Mouse (Mus musculus) common myeloid progenitor, adult 5-6 weeks (primary cell): ENCODE measurements around the gene Stx16. TPM values are rescaled to one million over a fixed set of nuclear protein-coding genes. Genes with fewer than 3 reads are reported as not detected.

Experiments
- ATAC-seq: replicated peaks from 2 replicates; pipeline ENCODE4 v1.8.0; 2016; ENCODE audit warnings: low read depth, mild to moderate bottlenecking, moderate TSS enrichment, inconsistent platforms; ENCODE audit not compliant: poor library complexity, severe bottlenecking
- total RNA-seq: library from RNA; stranded (forward); fragments of 200-1000, 187-1606 nt; gene quantifications from 2 replicates; pipeline ENCODE4 v1.2.3, GENCODE M21; 2017

Gene Stx16
- total RNA-seq, 1 experiment from 2014 or later: 35.0 TPM

DNA sequence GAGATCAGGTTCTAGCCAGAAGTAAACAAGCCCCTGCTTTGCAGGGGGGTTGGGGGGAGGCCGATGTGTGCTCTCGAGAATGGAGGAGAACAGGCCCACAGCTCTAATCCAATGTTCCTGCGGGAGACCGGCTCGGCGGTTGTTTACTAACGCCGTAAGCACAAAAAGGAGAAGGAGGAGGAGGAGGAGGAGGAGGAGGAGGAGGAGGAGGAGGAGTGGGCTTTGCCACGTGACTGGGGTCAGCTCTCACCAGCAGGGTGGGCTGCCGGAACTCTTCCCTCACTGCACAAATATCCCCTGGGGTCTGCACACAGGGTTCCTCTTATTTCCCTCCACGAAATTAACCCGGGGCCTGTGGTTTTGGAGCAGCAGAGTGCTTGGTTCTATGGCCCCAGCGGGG is 1.5 kb upstream of the Stx16 start:
- no peak for ATAC-seq

DNA sequence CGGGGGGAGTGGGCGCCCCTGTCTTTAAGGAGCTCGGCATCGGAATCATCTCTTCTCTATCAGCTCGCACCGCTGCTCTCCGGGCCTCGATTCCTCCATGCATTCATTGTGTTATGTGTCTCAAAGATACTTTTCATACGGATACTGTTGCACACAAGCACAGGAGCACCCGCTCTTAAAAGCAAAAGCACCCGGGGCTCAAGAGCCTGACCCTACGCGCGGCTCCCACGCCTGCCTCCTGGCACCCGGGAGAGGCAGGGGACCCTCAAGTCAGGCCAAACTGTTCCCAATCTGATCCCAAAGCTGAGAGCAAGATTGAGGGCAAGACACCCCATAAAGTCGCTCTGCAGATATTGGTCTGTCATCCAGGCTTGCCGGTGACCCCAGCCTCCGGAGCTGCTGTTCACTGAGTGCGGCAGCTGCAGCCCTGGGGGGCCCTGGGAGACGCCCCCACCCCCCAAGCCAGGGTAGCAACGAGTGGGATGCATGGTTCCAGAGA is 987 bp upstream of the Stx16 start:
- ATAC-seq: no peak

DNA sequence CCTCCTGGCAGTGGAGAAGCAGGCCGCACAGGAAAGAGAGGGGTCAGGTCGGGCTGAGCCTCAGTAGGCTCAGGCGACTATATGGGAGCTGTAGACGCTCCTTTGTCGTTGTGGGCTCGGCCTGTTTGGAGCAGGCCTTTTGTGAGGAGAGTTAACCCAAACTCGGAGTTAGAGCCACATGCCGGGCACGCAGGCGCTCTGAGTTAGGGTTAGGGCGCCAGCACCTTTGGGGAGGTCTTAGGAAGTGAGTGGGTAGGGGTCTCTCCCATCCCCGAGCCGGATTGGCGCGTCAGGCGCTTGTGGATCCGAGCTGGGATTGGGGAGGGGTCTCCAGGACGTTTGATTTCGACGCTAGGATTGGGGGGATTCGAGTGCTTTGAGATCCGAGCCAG is 321 bp downstream of the Stx16 start:
- peak; percentile 41 for ATAC-seq

DNA sequence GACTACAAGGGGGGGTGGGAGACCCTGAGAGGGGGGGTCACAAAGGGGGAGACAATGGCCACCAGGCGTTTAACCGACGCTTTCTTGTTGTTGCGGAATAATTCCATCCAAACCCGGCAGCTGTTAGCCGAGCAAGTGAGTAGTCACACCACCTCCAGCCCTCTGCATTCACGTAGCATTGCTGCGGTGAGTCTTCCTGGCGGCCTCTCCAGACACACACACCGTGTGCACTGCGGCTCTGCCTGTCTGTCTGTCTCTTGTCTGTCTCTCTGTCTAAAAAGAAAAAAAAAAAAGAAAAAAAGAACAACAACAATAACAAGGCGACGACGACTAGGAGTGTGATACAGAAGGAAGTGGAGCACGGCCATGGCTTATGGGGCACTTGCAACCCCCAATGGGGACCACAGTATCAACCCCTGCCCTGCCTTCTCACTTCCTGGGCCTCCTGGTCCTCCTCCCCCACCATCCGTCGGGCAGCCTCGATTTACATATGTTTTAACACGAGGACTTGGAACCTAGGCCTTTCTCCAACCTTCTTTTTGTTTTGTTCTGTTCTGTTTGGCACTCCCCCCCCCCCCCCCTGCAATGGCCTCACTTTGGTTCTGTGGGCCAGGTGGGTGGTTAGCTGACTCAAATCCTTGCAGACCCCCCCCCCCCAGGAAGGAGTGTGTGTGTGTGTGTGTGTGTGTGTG is 1.0 kb downstream of the Stx16 start:
- peak; percentile 43 for ATAC-seq

DNA sequence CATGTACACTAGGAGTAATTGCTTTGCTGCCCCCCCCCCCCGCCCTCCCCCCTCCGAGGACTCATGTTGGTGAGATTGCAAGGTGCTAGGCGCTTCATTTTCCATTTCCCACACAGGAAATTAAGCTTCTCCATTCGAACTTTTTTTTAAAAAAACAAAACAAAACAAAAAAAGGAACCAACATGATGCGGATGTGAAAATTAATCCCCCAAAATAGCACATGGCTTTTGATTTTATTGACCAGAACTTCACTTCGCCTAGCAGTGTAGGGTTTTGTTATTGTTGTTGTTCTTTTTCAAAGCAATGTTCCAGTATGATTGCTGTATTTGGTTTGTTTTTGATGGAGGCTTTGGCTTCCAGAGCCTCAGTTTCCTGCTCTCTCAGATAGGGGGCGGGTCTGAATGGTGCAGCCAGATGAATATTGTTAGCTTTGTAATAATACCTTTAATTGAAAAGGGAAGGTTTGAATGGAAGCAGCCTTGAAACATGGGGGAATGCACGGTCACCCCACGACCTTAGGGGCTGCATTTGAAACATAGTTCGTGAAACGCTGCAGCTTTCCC is 1.7 kb downstream of the Stx16 start:
- ATAC-seq: no peak

DNA sequence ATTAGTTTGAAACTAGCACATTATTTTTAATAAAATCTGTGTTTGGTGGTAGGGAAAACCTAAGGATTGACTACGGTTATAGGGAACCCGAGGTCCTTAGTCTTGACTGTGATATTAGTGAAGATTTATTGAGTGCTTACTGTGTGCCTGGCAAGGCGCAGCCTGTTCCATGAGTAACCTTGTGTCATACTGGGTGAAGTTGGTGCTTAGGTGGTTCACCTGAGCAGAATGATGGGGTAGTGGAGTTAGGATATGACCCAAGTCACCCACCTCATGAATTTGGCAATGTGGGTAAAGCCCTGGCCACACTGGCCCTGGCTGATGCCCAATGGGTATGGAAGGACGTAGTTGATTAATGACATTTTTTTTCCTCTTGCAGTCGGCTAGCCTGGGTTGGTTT is 5.7 kb downstream of the Stx16 start:
- no peak for ATAC-seq

DNA sequence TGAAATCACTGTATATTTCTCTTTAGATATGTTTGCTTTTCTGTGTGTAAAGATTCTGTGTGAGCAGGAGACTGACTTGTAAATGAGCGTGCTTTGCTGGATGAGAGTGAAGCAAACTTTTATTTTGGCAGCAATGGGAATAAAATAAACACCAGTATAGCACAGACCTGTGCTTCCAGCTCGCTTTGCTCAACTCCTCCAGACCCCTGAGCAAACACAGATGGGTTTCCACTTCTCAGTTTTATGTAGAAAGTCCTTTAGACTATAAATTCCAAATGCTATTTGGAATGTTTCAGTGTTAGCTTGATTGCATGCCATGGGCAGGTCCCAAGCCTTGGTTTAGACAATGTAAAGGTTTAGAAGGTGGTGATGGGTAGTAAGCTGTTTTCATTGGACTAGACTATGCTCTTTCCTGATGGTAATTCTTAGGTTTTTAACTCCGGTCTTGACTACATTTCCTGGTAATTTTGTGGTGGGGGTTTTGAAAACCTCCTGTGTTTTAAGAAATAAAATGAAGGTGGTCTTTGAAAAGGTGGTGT is 6.3 kb downstream of the Stx16 start:
- no peak for ATAC-seq

DNA sequence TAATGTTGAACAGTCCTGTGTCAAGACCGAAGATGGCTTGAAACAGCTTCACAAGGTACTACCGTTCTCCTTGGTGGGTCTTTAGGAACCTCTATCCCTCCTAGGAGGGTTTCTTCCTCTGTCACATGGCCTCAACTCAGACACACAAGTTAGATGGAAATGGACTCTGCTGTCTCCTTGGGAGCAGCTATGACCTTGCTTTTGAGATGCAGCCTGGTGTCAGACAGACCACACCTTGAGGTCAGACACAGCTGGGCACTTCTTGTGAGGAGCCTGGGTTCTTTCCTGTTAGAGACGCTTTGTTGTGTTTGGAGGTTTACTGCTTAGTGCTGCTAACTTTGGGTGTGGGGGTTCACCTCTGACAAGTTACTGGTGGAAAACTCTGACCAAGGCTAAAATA is 19.0 kb downstream of the Stx16 start:
- no peak for ATAC-seq

DNA sequence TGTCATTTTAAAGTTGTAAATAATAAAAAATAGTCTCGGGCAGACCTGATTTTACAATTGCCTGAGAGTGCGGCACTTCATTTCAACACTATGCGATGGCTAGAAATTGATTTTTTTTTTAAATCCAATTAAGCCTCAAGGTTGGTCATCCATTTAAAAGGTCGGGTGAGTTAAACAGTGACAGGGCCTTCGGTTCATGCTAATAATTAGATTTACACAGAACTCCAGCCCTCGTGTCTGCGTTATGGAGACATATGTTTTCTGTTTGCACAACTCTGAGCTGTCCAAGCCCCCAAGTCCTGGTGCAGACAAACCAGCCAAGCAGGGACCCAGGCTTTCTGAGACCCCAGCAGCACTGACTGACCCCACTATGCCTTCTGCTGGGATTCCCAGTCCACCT is 26.3 kb downstream of the Stx16 start:
- no peak for ATAC-seq

DNA sequence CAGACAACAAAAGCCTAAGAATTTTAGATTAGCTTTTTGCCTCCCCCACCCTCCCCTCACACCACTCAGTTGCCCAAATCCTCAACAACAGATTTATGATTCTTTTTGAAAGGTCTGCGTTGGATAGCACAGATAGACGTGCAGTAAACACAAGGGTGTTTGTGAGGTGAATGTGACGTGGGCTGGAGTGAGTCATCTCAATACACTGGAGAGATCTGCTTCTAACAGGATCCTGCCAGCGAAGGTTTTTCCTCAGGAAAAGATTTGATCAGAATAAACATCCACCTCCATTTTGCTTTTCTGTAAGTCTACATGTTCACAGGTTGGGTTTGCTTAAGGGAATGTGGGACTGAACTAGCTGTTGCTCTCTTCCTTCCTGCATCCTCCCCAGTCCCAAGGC is 27.4 kb downstream of the Stx16 start:
- no peak for ATAC-seq

DNA sequence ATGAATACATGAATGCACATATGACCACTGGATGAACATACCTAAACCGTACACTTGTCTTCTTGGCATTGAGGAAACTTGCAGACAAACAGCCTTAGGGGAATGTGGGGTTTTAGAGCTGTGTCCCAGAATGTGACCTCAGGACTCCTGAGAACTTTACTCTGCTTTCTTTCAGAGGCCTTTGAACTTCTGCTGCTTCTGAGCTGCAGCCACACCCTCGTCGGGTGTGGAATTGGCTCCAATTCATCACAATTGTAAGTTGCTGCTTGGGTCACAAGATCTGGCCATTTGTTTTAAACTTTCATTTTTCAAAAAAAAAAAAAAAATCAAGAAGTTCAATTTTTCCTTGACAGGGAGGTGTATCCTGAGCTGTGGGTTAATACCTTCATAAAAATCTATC is 31.3 kb downstream of the Stx16 start:
- ATAC-seq: no peak

DNA sequence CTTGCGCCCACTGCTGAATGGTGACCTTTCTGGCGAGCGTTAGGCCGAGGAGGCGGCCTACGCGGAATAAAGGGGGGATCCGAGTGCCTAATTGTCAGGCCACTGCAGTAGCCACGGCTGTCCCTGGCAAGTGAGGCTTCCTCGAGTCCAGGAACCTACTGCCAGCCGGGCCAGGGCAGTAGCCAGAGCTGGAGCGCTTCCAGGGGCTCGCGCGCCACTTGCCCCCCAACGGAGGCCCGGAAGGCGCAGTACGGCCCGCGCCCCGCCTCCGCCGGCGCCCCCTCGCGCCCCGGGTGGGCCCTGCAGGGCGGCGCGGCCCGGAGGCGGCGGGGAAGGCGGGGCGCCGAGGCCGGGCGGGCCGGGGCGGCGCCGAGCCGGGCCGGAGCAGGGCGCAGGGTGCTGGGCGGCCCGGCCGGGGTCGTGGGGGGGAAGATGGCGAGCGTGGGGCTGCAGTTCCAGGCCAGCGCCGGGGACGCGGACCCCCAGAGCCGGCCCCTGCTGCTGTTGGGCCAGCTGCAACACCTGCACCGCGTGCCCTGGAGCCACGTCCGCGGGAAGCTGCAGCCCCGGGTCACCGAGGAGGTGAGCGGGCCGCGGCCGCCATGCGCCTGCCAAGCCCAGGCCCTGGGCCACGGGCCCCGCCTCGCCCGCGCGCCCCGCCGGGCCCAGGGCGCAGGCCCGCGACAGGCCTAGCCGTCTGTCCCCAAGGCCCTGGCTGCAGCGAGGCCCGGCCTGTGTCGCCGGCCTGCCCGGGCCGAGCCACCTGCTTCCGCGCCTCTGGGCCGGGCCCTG is 34.1 kb downstream of the Stx16 start, which contains the start of gene Npepl1:
Npepl1 (plus strand) TSS at position 359 of the 792 bp plus-strand sequence.
- ATAC-seq: peak; percentile 55

DNA sequence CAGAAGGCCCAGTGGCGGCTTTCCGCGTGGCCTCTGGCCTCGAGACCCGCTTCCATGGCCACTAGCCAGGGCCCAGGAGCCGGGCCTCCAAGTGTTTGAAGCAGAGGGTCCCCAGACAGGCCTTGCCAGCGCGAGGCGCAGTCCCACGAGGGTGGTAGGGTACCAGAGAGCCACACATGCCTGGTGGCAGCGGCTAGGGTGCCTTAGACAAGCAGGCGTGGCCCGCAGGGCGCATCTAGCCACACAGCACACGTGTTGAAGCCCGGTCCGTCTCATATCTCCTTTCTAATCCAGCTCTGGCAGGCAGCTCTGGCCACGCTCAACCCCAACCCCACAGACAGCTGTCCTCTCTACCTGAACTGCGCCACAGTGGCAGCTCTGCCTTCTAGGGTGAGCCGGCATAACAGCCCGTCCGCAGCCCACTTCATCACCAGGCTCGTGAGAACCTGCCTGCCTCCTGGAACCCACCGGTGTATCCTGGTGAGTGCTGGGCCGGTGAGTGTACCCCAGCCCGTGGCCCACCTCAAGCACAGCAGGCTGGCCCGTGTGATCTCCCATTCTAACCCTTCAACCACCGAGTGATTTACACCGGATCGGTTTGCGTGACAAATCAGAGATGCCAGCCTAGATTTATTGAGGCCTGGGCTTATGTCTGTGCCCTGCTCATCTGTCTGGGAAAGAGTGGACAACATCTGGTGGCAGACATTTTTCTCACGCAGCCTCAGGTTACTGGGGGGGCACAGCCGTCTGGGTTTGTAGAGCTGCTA is 34.9 kb downstream of the Stx16 start:
- peak; percentile 66 for ATAC-seq

DNA sequence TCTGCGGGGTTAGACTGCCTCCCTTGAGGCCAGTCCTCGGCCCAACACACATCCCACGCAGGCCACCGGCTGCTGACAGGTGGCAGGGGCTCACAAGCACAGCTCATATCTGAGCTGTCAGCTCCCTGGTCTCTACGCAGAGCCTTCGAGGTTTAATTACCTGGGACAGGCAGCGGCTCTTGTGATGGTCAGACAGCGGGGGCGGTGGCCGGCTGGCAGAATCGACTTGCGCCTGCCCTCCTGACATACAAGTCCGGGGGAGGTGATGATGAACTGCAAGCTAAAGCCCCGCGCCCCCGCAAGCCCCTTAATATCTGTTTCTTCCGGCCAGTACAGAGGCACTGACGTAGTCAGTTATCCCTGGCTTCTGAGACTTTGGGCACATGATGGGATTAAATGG is 36.8 kb downstream of the Stx16 start:
- no peak for ATAC-seq

DNA sequence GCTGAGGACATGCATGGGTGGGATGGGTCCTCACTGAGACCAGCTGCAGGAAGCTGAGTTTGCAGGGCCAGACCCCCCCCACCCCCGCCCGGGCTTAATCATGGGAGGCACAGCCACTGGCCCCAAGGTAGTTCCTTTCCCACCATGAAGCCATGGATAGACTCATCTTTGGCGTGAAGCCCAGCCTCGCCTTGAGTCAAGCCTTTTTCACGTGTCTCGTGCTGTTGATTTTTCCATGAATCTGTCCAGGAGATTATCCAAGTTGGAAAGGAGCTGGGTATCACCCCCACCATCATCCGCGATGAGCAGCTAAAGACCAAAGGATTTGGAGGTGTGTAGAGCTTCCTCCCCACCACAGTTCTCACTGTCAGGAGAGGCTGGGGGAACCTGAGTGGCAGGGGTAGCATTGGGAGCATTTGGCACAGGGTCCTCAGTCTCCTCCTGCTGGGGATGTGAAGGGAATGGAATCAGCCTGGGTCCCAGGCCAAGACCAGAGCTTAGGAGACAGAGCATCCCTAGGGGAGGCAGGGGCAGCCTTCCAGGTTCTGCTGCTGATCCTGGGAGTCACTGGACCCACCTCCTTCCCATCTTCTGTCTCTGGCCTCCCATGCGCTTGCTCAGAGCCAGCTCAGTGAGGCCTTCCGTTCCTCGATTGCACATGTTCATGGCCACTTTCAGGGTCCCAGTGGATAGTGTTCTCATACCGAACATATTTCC is 38.2 kb downstream of the Stx16 start:
- ATAC-seq: no peak

DNA sequence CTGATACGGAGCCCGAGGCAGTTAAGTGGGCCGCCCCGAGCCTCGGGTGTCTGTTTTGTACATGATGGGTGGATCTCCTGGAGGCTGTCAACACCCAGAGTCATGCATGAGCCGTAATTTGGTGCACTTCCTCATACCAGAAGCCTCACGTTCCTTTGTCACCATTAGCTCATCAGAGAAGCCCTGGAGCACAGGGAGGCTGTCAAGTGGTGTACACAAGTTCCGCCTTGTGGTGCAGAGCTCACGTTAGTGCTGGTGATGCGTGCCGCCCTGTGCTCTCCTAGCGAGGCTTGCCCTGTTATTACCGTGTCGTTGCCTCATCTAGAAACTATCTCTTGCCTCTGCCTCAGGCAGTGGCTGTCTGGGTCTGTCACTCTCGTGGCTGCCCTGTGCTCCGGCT is 40.8 kb downstream of the Stx16 start:
- ATAC-seq: no peak

DNA sequence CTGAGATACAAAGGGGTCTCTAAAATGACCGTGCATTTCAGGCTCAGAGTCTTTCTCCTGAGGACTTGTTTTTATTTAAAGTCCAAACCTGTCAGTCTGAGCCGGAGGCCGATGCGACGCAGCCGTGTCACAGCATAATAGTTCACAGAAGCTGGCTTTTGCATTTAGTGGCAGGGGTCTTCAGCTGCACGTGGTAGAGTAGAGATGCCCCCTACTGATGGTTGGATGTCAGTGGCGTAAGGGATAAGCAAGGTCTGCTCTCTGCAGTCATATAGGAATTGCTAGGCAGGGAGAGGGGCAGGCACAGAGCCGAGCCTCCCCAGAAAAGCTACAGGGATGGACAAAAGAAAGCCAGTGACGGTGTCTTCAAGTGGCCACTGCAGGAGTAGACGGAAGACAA is 42.0 kb downstream of the Stx16 start:
- ATAC-seq: no peak

DNA sequence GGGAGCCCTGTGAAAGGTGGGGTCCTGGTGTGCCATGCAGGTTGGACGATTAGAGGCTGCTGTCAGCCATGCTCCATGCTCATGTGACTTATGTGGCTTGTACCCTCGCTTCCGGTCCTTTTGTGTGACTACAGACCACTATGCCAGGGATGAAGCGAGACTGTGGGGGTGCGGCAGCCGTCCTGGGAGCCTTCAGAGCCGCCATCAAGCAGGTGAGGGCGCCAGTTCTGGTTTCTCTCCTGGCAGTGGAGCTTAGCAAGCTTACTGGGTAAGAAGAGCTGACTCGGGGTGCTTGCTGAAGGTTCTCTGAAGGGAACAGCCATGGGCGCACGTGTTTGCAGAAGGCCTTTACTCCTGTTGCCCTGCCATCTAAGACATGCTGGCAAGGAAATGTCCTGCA is 43.2 kb downstream of the Stx16 start:
- ATAC-seq: no peak

DNA sequence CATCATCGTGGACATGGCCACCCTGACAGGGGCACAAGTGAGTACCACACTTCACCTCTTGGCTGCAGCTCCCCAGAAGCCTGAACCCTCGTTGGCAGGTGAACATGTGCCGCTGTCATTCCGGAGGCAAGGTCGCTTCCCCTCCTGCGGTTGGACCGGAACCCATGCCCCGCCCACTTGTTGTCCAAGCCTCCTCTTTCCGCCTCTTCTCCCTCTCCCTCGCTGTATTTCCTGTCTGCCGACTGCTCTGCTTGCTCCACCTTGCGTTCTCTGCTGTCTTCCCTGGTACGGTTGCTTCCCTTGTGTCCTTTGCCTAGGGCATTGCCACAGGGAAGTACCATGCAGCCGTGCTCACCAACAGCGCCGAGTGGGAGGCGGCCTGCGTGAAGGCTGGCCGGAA is 44.5 kb downstream of the Stx16 start:
- ATAC-seq: no peak
